In the genomic region with DNA sequence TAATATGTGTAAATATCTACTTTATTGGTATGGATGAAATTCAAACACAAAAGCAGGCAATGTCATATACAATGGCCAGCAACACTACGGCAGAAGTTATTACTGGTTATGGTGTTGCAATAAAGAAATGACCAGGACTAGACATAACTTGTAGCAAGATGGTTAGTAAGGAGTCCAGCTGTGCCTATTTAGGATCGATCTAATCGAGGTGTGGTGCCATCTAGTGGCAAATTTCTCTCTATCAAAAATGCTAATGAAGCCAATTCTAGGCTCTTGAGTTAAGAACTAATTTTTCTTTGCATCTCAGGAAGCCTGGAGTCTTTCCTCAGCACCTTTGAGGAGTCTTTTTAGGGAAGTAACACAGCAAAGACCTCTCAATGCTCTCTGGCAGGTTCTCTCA, we compare ENCODE assay signal across 10 mouse cellular contexts.
A peak's percentile ranks its signal among the peaks of the same experiment; 100 is the strongest.
DNase-seq lines count a peak whose midpoint lies in the region; ATAC-seq lines count a peak whose summit lies in the region.
"Had no signal": no experiment of that assay in that cellular context is flagged by ENCODE, and none has a peak within 500 bp of the region (broad histone marks: within the 10 kb centered on the region; RNA-seq: fewer than 3 reads in every experiment).

No protein-coding gene starts in this region.

- ATAC-seq in neural tube, embryonic 12.5 days (ENCODE audit: low FRiP score, low read depth) = 0 out of 2 replicates have a peak, but pooled peaks have one; percentile 21
- no peak for ATAC-seq in hindbrain, embryonic 12.5 days (ENCODE audit: low FRiP score)

- no peaks in the 10 kb centered on the region for H3K9me3 ChIP-seq in neural tube, embryonic 12.5 days
- no peaks in the 10 kb centered on the region for H3K9me3 ChIP-seq in embryonic facial prominence, embryonic 10.5 days
- H3K9me3 ChIP-seq in hindbrain, embryonic 12.5 days (replicated peaks) = no peaks in the 10 kb centered on the region
- H3K9me3 ChIP-seq: limb, embryonic 13.5 days had no signal

- H3K4me3 ChIP-seq in neural tube, embryonic 12.5 days = no peak overlapping the region
- no peak overlapping the region for H3K4me3 ChIP-seq in embryonic facial prominence, embryonic 10.5 days
- H3K4me3 ChIP-seq in hindbrain, embryonic 12.5 days = no peak overlapping the region
- H3K4me3 ChIP-seq: limb, embryonic 13.5 days had no signal

- no peak overlapping the region for H3K27ac ChIP-seq in neural tube, embryonic 12.5 days
- H3K27ac ChIP-seq in embryonic facial prominence, embryonic 10.5 days (replicated peaks) = no peak overlapping the region
- no peak overlapping the region for H3K27ac ChIP-seq in hindbrain, embryonic 12.5 days
- H3K27ac ChIP-seq: limb, embryonic 13.5 days had no signal

- H3K9ac ChIP-seq in neural tube, embryonic 12.5 days = no peak overlapping the region
- H3K9ac ChIP-seq in hindbrain, embryonic 12.5 days = no peak overlapping the region
- H3K9ac ChIP-seq: limb, embryonic 13.5 days had no signal

- H3K36me3 ChIP-seq in neural tube, embryonic 12.5 days = no peaks in the 10 kb centered on the region
- H3K36me3 ChIP-seq in embryonic facial prominence, embryonic 10.5 days (replicated peaks) = no peaks in the 10 kb centered on the region
- H3K36me3 ChIP-seq in hindbrain, embryonic 12.5 days = no peaks in the 10 kb centered on the region
- H3K36me3 ChIP-seq: limb, embryonic 13.5 days had no signal

- DNase-seq in cerebellum, postnatal 10 days = peak; percentile 43 to 61
- no peak for DNase-seq in cerebellum, adult 11 months
- DNase-seq in neural tube, embryonic 10.5 days (ENCODE audit: extremely low spot score, low spot score) = no peak
- DNase-seq in embryonic facial prominence, embryonic 10.5 days (ENCODE audit: low spot score) = peak; percentile 20
- peak; percentile 45 for DNase-seq in layer of hippocampus, adult 11-12 months (ENCODE audit: low spot score)
- DNase-seq in retina, postnatal 1 day = peak; percentile 24

- H3K4me1 ChIP-seq in neural tube, embryonic 12.5 days = no peaks in the 10 kb centered on the region
- peaks cover 5% of the 10 kb centered on the region; the same call in 1 of the 2 replicates for H3K4me1 ChIP-seq in embryonic facial prominence, embryonic 10.5 days
- no peaks in the 10 kb centered on the region for H3K4me1 ChIP-seq in hindbrain, embryonic 12.5 days
- H3K4me1 ChIP-seq: limb, embryonic 13.5 days had no signal

- WGBS in neural tube, embryonic 12.5 days = 63% methylated on average over 3 of the region's 3 CpGs
- WGBS in embryonic facial prominence, embryonic 10.5 days = 57% methylated on average over 3 of the region's 3 CpGs
- WGBS in hindbrain, embryonic 12.5 days = 56% methylated on average over 3 of the region's 3 CpGs

- no peaks in the 10 kb centered on the region for H3K27me3 ChIP-seq in neural tube, embryonic 12.5 days (replicated peaks)
- H3K27me3 ChIP-seq in embryonic facial prominence, embryonic 10.5 days (replicated peaks; ENCODE audit: low read depth, poor library complexity, severe bottlenecking) = no peaks in the 10 kb centered on the region
- no peaks in the 10 kb centered on the region for H3K27me3 ChIP-seq in hindbrain, embryonic 12.5 days
- H3K27me3 ChIP-seq: CH12.LX; limb, embryonic 13.5 days had no signal

- H3K4me2 ChIP-seq in neural tube, embryonic 12.5 days (replicated peaks) = no peak overlapping the region
- no peak overlapping the region for H3K4me2 ChIP-seq in hindbrain, embryonic 12.5 days (replicated peaks)
- H3K4me2 ChIP-seq: limb, embryonic 13.5 days had no signal

Comparison
In these comparisons a context has a peak if more than half of its experiments do, and no peak if none do; other contexts are left out.
1. DNase-seq: peak in cerebellum, postnatal 10 days (2 of 2), embryonic facial prominence, embryonic 10.5 days (single experiment), layer of hippocampus, adult 11-12 months (single experiment) and retina, postnatal 1 day (single experiment); none in cerebellum, adult 11 months (single experiment) and neural tube, embryonic 10.5 days (single experiment).